Mouse (Mus musculus): Measurements from ENCODE around the gene Atg101. TPM values are rescaled to one million over a fixed set of nuclear protein-coding genes. Genes with fewer than 3 reads are reported as not detected.
A peak's percentile ranks its signal among the peaks of the same experiment; 100 is the strongest.
"Not testable (repeated sequence)": the region's sequence is repeated elsewhere in the genome, so short reads cannot be mapped to it uniquely, and the experiment has no call there.

Atg101 gene
- total RNA-seq, 2 experiments from 2014 or later, result 20.0 to 21.3 TPM

DNA sequence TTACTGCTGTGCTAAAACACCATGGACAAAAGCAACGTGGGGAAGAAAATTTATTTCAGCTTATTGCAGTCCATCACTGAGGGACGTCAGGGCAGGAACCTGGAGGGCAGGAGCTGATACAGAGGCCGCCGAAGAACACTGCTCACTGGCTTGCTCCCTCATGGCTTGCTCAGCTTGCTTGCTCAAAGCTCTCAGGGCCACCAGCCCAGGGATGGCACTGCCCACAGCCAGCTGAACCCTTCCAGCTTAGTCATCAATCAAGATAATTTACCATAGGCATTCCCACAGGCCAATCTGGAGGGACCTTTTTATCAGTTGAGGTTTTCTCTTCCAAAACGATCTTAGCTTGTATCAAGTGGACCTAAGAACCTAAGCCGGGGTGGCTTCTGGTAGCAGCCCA lies 27.9 kb downstream of the Atg101 start:
- DNase-seq, result no peak

DNA sequence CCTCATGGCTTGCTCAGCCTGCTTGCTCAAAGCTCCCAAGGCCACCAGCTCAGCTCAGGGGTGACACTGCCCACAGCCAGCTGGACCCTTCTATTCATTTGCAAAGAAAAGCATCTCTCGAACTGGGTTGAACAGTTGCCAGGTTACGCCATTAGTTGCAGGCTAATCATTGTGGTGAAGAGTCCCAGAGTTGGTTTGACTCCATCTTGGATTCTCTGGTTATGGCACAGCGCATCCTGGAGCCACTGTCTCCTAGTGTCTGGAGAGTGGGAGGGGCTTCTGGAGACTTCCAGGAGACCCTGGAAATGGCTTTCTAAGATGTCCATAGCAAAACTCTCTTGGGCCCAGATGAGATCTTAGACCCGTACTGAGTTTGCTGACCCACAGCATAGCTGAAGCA lies 31.3 kb downstream of the Atg101 start:
- DNase-seq, result no peak

DNA sequence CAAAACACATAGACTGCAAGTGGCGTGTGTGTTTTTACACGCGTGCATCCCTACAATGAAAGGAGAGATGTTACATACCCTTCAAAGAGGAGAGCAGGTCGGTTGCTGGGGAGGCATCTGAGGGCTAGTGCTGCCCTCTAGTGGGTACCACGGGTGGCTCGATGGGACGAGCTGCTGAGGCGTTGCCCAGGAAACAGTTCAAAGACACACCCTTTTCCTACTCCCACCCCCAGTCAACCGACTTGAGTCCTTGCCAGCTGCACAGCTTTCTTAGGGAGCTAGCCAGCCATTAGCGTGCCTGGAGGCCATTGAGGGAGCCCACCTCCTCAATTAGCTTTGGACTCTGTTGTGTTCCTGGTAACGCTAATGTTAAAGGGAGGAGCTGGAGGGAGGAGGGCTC lies 31.8 kb downstream of the Atg101 start:
- DNase-seq, result peak; percentile 92 to 95

DNA sequence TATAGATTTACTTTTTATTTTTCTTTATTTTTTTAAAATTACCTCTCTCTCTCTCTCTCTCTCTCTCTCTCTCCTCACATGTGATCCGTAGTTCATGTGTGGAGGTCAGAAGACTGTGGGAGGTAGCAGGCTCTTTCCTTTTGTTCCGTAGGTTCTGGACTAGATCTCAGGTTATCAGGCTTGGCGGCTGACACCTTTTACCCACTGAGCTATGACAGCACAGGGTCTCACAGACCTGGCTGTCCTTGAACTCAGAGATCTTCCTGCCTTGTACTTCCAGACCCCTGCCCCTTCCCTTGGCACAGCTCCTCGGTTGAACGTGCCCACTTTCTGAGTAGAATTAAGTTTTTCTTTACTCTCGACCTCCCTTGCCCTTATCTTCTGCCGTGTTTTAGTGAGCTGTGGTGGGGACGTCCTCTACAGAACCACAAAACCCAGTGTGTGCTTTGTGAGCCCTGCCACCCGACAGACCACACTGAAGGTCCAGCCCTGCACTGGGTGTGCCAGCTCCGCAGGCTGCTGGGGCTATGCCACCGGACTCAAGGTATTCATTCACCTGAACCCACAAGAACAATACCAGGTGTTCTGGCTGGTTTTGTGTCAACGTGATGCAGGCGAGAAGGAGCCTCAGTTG lies 32.3 kb downstream of the Atg101 start:
- no peak for DNase-seq

DNA sequence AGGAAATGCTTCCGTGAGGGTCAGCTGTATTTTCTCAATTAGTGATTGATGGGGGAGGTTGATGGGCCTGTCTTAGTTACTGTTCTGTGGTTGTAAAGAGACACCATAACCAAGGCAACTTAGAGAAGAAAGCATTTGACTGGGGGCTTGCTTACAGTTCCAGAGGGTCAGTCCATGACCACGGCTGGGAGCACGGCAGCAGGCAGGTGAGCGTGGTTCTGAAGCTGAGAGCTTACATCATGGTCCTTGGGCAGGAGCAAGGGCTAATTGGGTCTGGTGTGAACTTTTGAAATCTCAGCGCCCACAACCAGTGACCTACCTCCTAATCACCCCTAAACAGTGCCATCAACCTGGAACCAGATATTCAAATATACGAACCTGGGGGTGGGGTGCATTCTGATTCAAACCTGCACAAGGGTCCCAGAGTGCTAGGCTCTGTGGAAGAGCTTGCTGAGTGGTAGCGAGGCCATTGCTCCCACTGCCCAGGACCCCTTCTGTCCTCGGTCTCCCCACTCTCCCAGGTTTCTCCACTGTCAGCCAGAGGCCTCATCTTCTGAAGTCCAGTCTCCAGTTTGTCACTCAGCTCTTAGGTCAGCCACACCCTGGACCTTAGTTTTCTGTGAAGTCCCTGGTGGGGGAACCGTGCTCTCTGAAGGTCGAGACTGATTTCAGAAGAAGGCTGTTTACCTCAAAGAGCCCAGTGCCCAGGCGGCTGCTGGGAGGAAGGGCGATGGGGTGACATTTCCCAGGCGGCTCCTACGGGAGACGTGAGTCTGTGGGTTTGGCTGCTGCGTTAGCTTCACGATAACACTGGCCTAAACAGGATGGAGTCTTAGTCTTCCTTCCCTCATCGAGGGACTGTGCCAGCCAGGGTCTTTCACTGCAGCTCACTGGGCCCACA lies 33.1 kb downstream of the Atg101 start:
- peak in 1 of 2 experiments; percentile 35 for DNase-seq

DNA sequence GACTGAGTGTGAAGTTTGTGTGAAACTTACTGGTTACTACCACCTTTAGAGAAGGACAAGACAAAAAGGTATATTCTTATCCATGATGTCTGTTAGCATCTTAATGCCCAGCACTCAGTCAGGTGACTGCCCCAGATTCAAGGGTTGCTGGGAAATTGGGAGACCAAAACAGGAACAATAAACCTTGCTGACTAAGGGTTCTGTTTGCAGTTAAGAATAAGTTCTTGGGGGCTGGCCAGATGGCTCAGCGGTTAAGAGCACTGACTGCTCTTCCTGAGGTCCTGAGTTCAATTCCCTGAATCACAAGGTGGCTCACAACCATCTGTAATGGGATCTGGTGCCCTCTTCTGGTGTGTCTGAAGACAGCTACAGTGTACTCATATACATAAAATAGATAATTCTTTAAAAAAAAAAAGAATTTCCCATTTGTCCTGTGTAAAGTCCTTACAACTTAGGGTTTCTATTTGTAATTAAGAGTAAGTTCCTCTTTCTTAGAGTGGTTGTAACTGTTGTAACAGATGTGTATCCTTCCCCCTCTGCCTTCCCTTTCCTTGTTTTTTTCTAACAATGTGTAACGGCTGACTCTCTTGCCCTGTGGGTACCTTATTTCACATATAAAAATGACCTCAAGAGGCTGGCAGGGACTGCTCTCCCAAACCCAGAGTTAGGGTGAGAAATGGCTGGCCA lies 33.9 kb downstream of the Atg101 start:
- peak in 1 of 2 experiments; percentile 28 for DNase-seq

DNA sequence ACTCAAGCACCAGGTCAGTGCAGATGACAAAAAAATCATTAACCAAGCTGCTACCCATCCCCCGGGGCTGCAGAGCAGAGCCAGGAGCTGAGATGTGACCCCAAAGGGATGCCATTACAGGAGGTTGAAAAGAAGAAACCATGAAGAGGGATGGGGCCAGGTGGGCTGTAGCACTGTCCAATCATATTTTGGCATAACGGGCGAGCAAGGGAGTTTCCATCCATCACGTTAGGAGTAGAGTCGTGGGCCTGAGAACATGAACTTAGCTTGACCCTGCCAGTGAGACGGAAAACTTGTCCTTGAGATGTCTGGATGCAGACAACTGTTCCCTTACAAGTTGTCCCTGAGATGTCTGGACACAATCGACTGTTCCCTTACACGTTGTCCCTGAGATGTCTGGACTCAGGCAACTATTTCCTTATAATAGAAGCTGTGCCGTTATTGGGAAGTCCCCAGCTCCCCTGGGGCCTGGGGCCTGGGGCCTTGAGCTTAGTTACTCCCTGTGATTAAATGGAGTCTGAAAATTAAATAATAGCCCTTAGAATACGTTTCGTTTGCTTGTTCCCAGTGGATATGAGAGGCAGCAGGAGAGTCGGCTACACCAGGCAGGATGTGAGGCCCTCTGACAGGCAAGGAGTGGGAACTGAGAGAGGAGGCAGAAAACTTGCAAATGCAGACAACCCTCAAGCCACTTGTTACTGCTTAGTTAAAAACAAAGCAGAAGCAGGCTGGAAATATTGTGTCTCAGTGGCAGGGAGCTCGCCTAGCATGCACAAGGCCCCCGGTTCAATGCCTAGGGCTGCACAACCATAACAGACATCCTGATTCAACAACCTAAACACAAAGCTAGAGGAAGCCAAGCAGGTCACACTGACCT lies 35.1 kb downstream of the Atg101 start:
- peak; percentile 41 to 46 for DNase-seq

DNA sequence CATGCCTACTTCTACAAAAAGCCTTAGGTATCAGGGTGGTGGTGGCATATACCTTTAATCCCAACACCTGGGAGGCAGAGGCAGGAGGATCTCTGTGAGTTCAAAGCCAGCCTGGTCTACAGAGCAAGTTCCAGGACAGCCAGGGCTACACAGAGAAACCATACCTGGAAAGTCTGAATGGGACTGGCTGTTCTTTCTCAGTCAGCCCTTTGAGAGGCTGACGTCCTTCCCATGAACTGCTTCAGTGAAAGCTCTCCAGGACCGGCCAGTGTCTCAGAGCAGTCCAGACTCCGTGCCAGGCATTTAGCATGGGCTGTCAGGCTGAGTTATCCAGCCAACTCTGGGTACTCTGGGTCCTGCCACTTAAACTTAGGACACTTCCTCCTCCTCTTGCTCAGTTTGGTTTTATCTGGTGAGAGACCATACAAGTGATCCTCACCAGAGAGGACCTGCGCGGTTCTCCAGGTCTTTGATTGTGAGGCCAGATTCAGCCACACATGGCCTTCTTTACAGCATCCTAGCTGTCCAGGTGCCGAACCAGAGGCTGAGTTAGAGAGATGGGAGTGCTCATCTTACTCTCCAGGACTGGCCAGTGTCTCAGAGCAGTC lies 36.0 kb downstream of the Atg101 start:
- peak in 1 of 2 experiments; percentile 38 for DNase-seq

DNA sequence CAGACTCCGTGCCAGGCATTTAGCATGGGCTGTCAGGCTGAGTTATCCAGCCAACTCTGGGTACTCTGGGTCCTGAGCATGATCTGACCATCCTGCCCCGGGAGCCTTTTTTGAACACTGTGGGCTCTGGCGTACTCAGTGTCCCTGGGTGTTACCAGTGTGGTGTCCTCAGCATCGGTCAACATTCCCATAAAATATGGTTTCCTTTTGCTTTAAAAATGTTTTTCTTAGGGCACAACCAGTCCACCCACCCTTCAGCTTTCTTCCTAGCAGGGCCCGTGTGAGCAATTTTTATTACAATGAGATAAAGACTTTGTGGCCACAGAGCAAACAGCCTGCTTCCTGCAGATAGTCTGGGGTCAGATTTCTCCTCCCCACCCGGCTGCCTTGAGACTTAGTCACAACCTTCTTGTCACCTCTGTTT lies 36.6 kb downstream of the Atg101 start:
- DNase-seq, result peak; percentile 44 to 76

DNA sequence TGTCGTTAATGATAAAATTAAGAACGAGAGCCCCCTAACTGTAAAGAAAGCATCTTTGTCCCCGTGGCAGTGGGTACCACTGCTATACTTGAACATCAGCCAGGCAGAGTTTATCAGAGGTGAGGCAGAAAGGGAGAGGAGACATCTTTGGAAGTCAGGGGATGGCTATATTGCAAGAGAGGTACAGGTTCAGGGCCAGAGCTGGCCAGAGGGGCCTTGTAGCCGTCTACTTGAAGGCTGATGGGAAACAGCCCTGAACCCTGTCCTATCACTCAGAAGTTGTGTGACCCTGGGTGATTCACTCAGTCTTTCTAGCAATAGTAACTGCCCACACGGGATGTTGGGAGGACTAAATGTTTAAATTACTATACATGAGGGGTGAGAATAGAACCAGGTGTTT lies 37.1 kb downstream of the Atg101 start:
- no peak for DNase-seq

DNA sequence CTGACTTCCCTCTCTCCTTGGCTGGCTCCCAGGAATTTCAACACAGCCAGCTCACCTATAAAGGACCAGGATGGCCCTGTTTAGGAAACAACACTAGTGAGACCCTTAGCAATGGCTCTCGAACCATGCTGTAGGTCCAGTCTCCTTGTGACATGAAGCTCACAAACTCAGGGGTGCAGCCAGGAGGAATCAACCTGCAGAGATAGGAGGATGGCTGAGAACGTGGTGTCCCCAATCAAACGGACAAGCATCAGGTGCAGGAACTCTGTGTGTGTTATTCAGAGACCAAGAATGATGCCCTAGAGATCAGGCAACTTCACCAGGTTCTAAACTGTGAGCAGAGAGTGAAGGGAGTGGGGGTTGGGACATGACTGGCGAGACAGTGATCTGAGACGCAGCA lies 38.0 kb downstream of the Atg101 start:
- DNase-seq, result no peak

DNA sequence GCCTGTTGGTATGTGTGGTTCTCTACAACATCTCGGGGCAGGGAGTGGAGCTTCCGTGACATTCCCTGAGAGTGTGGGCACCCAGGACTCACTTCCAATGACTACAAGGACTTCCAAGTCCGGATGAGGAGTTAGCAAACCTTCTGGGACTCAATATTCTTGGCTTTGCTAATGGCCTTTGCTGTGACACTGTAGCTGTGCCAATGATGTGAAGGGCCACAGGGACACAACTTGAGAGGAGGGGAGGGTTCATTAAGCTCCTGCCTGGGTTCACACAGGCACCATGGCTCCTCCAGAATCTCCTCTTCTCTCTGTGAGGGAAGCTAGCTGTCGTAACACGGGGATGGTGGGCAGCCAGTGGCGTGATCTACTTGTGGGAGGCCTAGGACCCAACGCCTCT lies 38.6 kb downstream of the Atg101 start:
- no peak for DNase-seq

DNA sequence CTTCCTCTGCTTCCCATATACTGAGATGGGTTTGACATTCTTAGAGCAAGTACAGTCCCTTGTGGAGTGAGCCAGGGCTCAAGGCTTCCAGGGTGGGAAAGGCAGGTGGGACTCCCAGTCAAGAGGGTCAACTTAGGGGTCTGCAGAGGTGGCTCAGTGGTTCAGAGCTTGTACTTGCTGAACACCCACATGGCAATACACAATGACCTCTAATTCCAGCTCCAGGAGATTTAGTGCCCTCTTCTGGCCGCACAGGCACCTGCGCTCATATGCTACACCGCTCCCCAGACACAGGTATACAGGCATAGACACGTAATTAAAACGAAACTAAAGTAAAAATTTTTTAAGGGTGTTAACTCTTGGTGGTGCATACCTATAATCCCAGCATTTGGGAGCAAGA lies 39.4 kb downstream of the Atg101 start:
- no peak for DNase-seq

DNA sequence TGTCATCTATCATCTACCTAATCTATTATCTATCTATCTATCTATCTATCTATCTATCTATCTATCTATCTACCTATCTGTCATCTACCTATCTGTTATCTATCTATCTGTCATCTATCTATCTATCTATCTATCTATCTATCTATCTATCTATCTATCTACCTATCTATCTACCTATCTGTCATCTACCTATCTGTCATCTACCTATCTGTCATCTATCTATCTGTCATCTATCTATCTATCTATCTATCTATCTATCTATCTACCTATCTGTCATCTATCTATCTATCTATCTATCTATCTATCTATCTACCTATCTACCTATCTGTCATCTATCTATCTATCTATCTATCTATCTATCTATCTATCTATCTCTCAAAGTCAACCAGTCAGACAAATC lies 40.3 kb downstream of the Atg101 start:
- not testable (repeated sequence) for DNase-seq

DNA sequence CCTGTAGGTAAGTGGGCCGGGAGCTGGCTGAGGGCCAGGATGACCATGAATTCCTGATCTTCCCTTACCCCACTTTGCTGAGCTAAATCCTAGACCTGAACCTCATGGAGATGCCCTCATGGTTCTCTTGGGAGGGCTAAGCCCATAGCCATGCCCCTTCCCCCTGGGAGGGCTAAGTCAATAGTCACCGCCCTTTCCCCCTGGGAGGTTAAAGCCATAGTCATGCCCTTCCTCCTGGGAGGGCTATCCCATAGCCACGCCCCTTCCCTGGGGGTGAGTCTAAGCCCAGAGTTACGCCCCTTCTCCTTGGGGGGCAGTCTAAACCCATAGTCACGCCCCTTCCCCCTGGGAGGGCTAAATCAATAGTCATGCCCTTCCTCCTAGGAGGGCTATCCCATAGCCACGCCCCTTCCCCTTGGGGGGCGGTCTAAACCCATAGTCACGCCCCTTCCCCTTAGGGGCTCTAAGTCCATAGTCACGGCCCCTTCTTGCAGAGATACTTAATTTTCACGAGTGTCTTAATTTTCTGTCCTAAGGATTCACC lies 42.0 kb downstream of the Atg101 start:
- DNase-seq, result peak in 1 of 2 experiments; percentile 27

DNA sequence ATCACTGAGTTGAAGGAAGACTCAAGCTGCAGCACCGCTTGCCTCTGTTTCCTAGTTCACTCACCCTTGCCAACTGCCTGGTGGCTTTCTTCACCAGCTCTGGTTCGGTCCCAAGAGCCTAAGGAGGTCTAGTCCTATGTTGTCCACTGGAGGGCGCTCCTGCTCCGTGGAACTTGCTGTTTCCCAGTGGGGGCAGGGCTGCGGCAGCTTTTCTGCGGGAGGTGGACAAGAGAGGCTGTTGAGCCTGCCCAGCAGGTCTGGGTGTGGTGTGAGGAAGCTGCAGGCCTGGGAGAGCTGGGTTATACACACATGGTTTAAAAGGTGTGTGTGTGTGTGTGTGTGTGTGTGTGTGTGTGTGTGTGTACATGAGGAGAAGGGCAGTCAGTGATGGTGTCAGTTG lies 43.2 kb downstream of the Atg101 start:
- peak; percentile 83 to 93 for DNase-seq

DNA sequence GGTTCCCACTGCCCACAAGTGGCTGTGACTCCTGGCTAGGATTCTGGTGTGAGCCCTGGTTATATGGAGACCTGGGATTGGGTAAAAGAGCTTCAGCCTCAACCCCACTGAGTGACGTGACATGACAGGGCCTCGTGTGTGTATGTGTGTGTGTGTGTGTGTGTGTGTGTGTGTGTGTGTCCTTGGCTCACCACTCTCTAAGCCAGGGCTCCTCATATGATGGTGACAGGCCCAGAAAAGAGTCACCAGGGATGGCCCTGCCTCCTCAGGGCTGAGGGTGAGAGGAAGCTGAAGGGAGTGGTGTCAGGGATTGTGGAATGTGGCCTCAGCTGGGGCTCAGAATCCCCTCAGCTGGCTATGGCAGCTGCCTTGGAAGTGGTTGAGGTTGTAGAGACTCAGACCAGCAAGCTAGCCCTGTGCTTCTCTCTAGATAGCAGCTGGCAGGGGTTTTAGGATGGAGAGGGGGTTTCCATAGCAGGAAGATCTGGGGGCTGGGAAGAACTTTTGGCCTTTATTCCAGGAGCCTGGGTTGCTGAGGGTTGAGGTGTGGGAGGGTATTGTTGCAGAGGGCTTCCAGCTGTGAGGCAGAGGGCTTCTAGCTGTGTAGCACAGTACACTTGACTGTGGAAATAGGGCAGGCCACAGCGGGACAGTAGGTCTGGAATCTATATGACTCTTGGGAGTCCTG lies 44.9 kb downstream of the Atg101 start:
- no peak for DNase-seq

DNA sequence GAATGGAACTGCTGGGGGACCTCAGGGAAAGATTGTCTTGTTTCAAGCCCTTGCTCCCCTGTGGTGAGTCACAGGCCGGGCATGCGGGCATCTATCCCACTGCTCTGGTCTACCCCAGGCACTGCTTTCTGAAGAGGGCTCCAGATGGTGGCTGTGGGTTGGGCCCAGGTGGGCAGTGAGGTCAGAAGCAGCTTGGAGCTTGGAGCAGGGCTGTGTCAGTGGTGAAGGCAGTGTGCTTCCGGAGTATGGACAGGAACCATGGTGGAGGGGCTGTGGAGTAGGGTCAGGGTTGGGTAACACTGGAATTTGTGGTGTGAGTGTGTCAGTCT lies 45.5 kb downstream of the Atg101 start:
- DNase-seq, result no peak

DNA sequence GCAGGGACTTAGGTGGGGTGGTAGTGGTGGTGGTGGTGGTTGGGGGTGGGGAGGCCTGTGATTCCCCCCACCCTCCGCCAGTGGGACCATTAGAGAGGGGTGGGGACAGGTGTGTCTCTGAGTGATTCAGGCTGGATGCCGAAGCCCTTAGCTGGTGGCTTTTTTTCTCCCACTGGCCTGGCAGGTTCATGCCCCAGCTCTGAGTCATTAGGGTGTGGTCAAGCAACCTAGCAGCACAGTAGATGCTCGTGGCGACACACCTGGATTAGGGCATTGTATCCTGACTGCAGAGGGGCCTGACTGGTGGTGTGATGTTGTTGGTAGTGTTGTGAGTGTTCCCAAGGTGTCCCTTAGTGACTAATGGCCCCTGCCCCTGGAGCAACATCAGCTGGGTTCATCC lies 47.0 kb downstream of the Atg101 start:
- no peak for DNase-seq

DNA sequence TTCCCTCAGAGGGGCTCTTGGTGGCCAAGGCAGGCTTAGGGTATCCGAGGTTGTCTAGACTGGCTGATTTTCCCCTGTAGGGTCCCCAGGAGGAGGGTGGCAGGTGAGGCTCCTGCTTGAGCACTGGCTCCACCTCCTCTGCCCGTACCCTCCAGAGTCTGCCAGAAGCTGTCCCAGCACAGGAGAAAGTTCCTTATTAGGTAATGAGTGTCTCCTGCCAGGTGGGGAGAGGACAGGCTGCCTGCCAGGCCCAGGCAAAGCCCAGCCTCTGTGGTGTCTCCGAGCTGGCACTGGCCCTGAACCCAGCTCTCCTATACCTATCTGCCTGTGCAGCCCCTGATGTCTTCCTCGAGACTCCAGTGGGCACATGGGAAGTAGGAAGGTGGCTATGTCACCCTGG lies 48.3 kb downstream of the Atg101 start:
- peak in 1 of 2 experiments; percentile 57 for DNase-seq

DNA sequence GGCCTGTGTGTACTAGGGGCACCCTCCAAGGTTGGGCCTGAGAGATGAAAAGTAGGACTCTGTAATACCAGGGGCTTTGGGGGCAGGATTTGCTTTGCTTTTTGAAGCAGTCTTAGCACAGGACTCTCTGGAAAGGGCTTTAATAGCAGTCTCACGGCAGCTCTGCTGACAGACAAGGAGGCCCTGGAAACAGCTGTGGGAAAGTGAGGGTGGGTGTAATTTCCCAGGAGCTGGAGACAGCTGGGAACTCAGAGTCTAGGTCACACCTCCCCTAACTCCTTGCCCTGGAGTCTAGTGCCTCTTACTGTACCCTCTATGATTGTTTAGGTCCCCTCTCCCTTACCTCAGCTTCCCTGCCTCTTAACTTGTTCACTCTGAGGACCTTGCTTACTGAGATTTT lies 49.1 kb downstream of the Atg101 start:
- DNase-seq, result no peak

Data from heart, adult 18-20 months (tissue).